Mouse (Mus musculus) brain, adult 2 months (tissue): ENCODE data around the gene Reln.

Source experiments
- DNase-seq: peaks from one replicate; pipeline ENCODE4 v3.0.0; 2011; ENCODE audit warnings: low read depth, low spot score

The Reln gene

GRCm38 (mm10) chr5:22118456-22118855 lies 226.0 kb downstream of the Reln start:
- peak; percentile 84 for DNase-seq

- DNase-seq, result no peak
Observed at GRCm38 (mm10) chr5:22116922-22117321, 227.6 kb downstream of the Reln start.

GRCm38 (mm10) chr5:22106811-22107485 lies 237.6 kb downstream of the Reln start:
- peak; percentile 80 for DNase-seq

- peak; percentile 39 for DNase-seq
Observed at GRCm38 (mm10) chr5:22094984-22095383, 249.5 kb downstream of the Reln start.

- DNase-seq, result peak; percentile 17
Observed at GRCm38 (mm10) chr5:22094043-22094442, 250.5 kb downstream of the Reln start.

- DNase-seq, result peak; percentile 76
Observed at GRCm38 (mm10) chr5:22093157-22093865, 251.2 kb downstream of the Reln start.

- DNase-seq, result no peak
Observed at GRCm38 (mm10) chr5:22080468-22080986, 264.0 kb downstream of the Reln start.

GRCm38 (mm10) chr5:22074971-22075370 lies 269.5 kb downstream of the Reln start:
- DNase-seq, result no peak

- DNase-seq, result no peak
Observed at GRCm38 (mm10) chr5:22072591-22072990, 271.9 kb downstream of the Reln start.

GRCm38 (mm10) chr5:22059251-22059650 lies 285.3 kb downstream of the Reln start:
- DNase-seq, result peak; percentile 67

- DNase-seq, result peak; percentile 23
Observed at GRCm38 (mm10) chr5:22041825-22042224, 302.7 kb downstream of the Reln start.

GRCm38 (mm10) chr5:22039375-22040149 lies 304.9 kb downstream of the Reln start:
- no peak for DNase-seq

GRCm38 (mm10) chr5:22035201-22035600 lies 309.3 kb downstream of the Reln start:
- no peak for DNase-seq

- no peak for DNase-seq
Observed at GRCm38 (mm10) chr5:22033039-22033438, 311.5 kb downstream of the Reln start.

GRCm38 (mm10) chr5:22031653-22032052 lies 312.8 kb downstream of the Reln start:
- peak; percentile 45 for DNase-seq

GRCm38 (mm10) chr5:22028379-22028778 lies 316.1 kb downstream of the Reln start:
- DNase-seq, result no peak

- no peak for DNase-seq
Observed at GRCm38 (mm10) chr5:22027240-22027875, 317.1 kb downstream of the Reln start.

GRCm38 (mm10) chr5:22025746-22026145 lies 318.8 kb downstream of the Reln start:
- DNase-seq, result peak; percentile 90

GRCm38 (mm10) chr5:22024108-22024507 lies 320.4 kb downstream of the Reln start:
- DNase-seq, result no peak

GRCm38 (mm10) chr5:22017896-22018295 lies 326.6 kb downstream of the Reln start:
- DNase-seq, result peak; percentile 96

GRCm38 (mm10) chr5:22014459-22014858 lies 330.0 kb downstream of the Reln start:
- DNase-seq, result no peak

- DNase-seq, result no peak
Observed at GRCm38 (mm10) chr5:22009142-22009541, 335.4 kb downstream of the Reln start.
